Mouse (Mus musculus): ENCODE data around the gene Rufy3.

DNA sequence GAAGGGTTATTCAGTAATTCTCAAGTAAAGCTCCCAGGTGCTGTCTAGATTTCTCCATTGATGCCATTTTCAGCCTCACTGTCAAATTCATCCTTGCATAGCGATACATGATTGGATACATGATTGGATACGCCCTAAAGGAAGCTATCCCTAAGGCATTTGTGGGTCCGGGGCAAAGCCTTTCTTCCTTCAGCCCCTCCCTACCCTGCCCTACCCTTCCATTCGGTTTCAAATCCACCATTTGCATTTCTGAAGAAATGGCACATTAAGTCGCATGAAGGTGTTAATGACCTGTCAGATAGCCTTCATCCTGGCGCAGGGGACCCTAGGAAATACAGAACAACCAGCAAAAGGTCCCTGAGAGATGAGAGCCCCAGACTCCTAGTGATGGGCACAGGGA lies 120.5 kb downstream of the Rufy3 start:
- no peak for TF ChIP-seq CTCF (IDR thresholded peaks at IDR 0.05; ENCODE audit: low read depth, low read length)
- TF ChIP-seq POLR2A (IDR thresholded peaks at IDR 0.05; ENCODE audit: insufficient read depth, low read length), result no peak
